ENCODE assay signal across 8 mouse cellular contexts in genomic region chr11:98681786-98682745, GRCm38 (mm10). TPM values are rescaled to one million over a fixed set of nuclear protein-coding genes. Genes with fewer than 3 reads are reported as not detected.
DNase-seq lines count a peak whose midpoint lies in the region; ATAC-seq lines count a peak whose summit lies in the region.

TSS of gene Psmd3 (plus strand) at chr11:98682554.

- peak; percentile 94 to 96 for ATAC-seq in hematopoietic stem cell, adult 5-6 weeks (replicated peaks in 1 of 2; ENCODE audit: insufficient read depth in 1 of 2, low FRiP score in 2 of 2, low TSS enrichment in 1 of 2, low read depth in 1 of 2, poor library complexity in 2 of 2, severe bottlenecking in 2 of 2)
- peak; percentile 96 for ATAC-seq in lung, embryonic 16.5 days (ENCODE audit: low read depth)

- H3K27me3 ChIP-seq in lung, embryonic 16.5 days (ENCODE audit: control insufficient read depth, insufficient read depth, low read depth, low read length), result no peaks in the 10 kb centered on the region

- H3K36me3 ChIP-seq in lung, embryonic 16.5 days (ENCODE audit: control insufficient read depth, insufficient read depth, low read length), result peaks cover 14% of the 10 kb centered on the region

- peak within 1 kb of the TSS; percentile 99 for H3K9ac ChIP-seq in lung, embryonic 16.5 days (ENCODE audit: low read length)

- peak within 1 kb of the TSS; percentile 77 for H3K4me2 ChIP-seq in lung, embryonic 16.5 days (ENCODE audit: low read depth, low read length)

- H3K27ac ChIP-seq in lung, embryonic 16.5 days (ENCODE audit: low read length), result peak within 1 kb of the TSS; percentile 70

- 3% methylated on average over 45 of the region's 45 CpGs for WGBS in lung, embryonic 16.5 days

- peak; percentile 96 for DNase-seq in MEL-GATA-1-ER (ENCODE audit: extremely low read depth, low read depth)
- DNase-seq in cerebellum, adult 8-10 months, result peak; percentile 99
- DNase-seq in forelimb bud, embryonic 11.5 days (ENCODE audit: low read depth, low spot score), result peak; percentile 98
- DNase-seq in layer of hippocampus, adult 9-10 months (ENCODE audit: low spot score), result peak; percentile 95
- DNase-seq in ovary, postnatal 10 days (ENCODE audit: low spot score), result peak; percentile 100
- DNase-seq in thymus, postnatal 10 days (ENCODE audit: low spot score in 2 of 2), result peak; percentile 91 to 93

- H3K4me3 ChIP-seq in lung, embryonic 16.5 days (ENCODE audit: low read length), result peak within 1 kb of the TSS; percentile 94

- H3K9me3 ChIP-seq in lung, embryonic 16.5 days (ENCODE audit: control insufficient read depth, low read length), result no peaks in the 10 kb centered on the region

- peaks cover 12% of the 10 kb centered on the region for H3K4me1 ChIP-seq in lung, embryonic 16.5 days (replicated peaks; ENCODE audit: control insufficient read depth, insufficient read depth, low read length)

RNA-seq across cellular contexts. Expression of gene Psmd3, which starts in this region (rescaled TPM):
- total RNA-seq in hematopoietic stem cell, adult 5-6 weeks (2017), result 50.2 and 59.3 TPM in 2 replicates
- 165 and 177 TPM in 2 replicates for polyA plus RNA-seq in lung, embryonic 16.5 days (2015; fragmentation: Nextera tagmentation; extraction: Ambion mirVana)

Comparison
In these comparisons a context has a peak if more than half of its experiments do, and no peak if none do; other contexts are left out.
1. Peak in every context shown above with its lines: DNase-seq, ATAC-seq, H3K4me3 ChIP-seq and H3K27ac ChIP-seq.